Comparison of ENCODE assay signal across 18 mouse cellular contexts in genomic region chr5:71381407-71381806, GRCm38 (mm10).
DNase-seq lines count a peak whose midpoint lies in the region; ATAC-seq and TF ChIP-seq lines count a peak whose summit lies in the region.
"Had no signal": no experiment of that assay in that cellular context is flagged by ENCODE, and none has a peak within 500 bp of the region (broad histone marks: within the 10 kb centered on the region; RNA-seq: fewer than 3 reads in every experiment).

No protein-coding gene starts in this region.

- no peaks in the 10 kb centered on the region for H3K4me1 ChIP-seq in forebrain, embryonic 15.5 days
- H3K4me1 ChIP-seq in forebrain, embryonic 11.5 days (replicated peaks; ENCODE audit: control insufficient read depth, insufficient read depth, low read length) = no peaks in the 10 kb centered on the region
- no peaks in the 10 kb centered on the region for H3K4me1 ChIP-seq in hindbrain, postnatal 0 days (ENCODE audit: insufficient read depth, low read length)
- no peaks in the 10 kb centered on the region for H3K4me1 ChIP-seq in kidney, embryonic 14.5 days (ENCODE audit: control insufficient read depth, insufficient read depth, low read length)
- H3K4me1 ChIP-seq: embryonic facial prominence, embryonic 15.5 days; hindbrain, embryonic 12.5 days; intestine, embryonic 15.5 days; limb, embryonic 15.5 days; midbrain, embryonic 15.5 days had no signal

- WGBS in forebrain, embryonic 15.5 days = 48% methylated on average over 2 of the region's 2 CpGs
- WGBS in forebrain, embryonic 11.5 days = 81% methylated on average over 2 of the region's 2 CpGs
- 66% methylated on average over 2 of the region's 2 CpGs for WGBS in hindbrain, postnatal 0 days
- 71% methylated on average over 2 of the region's 2 CpGs for WGBS in kidney, embryonic 14.5 days

- no peak overlapping the region for H3K9ac ChIP-seq in forebrain, embryonic 15.5 days (replicated peaks)
- no peak overlapping the region for H3K9ac ChIP-seq in forebrain, embryonic 11.5 days (ENCODE audit: low read length)
- H3K9ac ChIP-seq in hindbrain, postnatal 0 days (replicated peaks; ENCODE audit: low read length) = no peak overlapping the region
- no peak overlapping the region for H3K9ac ChIP-seq in kidney, embryonic 14.5 days (ENCODE audit: low read depth, low read length)
- H3K9ac ChIP-seq: embryonic facial prominence, embryonic 15.5 days; hindbrain, embryonic 12.5 days; intestine, embryonic 15.5 days; limb, embryonic 15.5 days; midbrain, embryonic 15.5 days had no signal

- H3K4me3 ChIP-seq in forebrain, embryonic 15.5 days = no peak overlapping the region
- no peak overlapping the region for H3K4me3 ChIP-seq in forebrain, embryonic 11.5 days (ENCODE audit: low read depth, low read length)
- H3K4me3 ChIP-seq in hindbrain, postnatal 0 days (ENCODE audit: low read length) = no peak overlapping the region
- no peak overlapping the region for H3K4me3 ChIP-seq in kidney, embryonic 14.5 days (ENCODE audit: low read length)
- H3K4me3 ChIP-seq: embryonic facial prominence, embryonic 15.5 days; heart, adult 2 months; hindbrain, embryonic 12.5 days; intestine, embryonic 15.5 days; limb, embryonic 15.5 days; midbrain, embryonic 15.5 days had no signal

- H3K27ac ChIP-seq in forebrain, embryonic 15.5 days (replicated peaks) = no peak overlapping the region
- H3K27ac ChIP-seq in forebrain, embryonic 11.5 days (ENCODE audit: low read depth, low read length) = no peak overlapping the region
- no peak overlapping the region for H3K27ac ChIP-seq in hindbrain, postnatal 0 days
- H3K27ac ChIP-seq in kidney, embryonic 14.5 days (ENCODE audit: low read depth, low read length) = no peak overlapping the region
- H3K27ac ChIP-seq: embryonic facial prominence, embryonic 15.5 days; heart, adult 2 months; hindbrain, embryonic 12.5 days; intestine, embryonic 15.5 days; limb, embryonic 15.5 days; macrophage; midbrain, embryonic 15.5 days had no signal

- H3K27me3 ChIP-seq in forebrain, embryonic 15.5 days = no peaks in the 10 kb centered on the region
- no peaks in the 10 kb centered on the region for H3K27me3 ChIP-seq in forebrain, embryonic 11.5 days (ENCODE audit: control insufficient read depth, insufficient read depth, low read length)
- no peaks in the 10 kb centered on the region for H3K27me3 ChIP-seq in hindbrain, postnatal 0 days (ENCODE audit: insufficient read depth, low read length)
- H3K27me3 ChIP-seq in kidney, embryonic 14.5 days (ENCODE audit: control insufficient read depth, insufficient read depth, low read length) = no peaks in the 10 kb centered on the region
- H3K27me3 ChIP-seq: embryonic facial prominence, embryonic 15.5 days; hindbrain, embryonic 12.5 days; intestine, embryonic 15.5 days; limb, embryonic 15.5 days; midbrain, embryonic 15.5 days had no signal

- no peaks in the 10 kb centered on the region for H3K9me3 ChIP-seq in forebrain, embryonic 15.5 days
- no peaks in the 10 kb centered on the region for H3K9me3 ChIP-seq in forebrain, embryonic 11.5 days (ENCODE audit: control insufficient read depth, low read length)
- H3K9me3 ChIP-seq in hindbrain, postnatal 0 days (ENCODE audit: low read length) = no peaks in the 10 kb centered on the region
- no peaks in the 10 kb centered on the region for H3K9me3 ChIP-seq in kidney, embryonic 14.5 days (ENCODE audit: control insufficient read depth, low read length)
- H3K9me3 ChIP-seq: embryonic facial prominence, embryonic 15.5 days; hindbrain, embryonic 12.5 days; intestine, embryonic 15.5 days; limb, embryonic 15.5 days; midbrain, embryonic 15.5 days had no signal

- H3K36me3 ChIP-seq in forebrain, embryonic 15.5 days = no peaks in the 10 kb centered on the region
- H3K36me3 ChIP-seq in forebrain, embryonic 11.5 days (ENCODE audit: control insufficient read depth, insufficient read depth, low read length) = no peaks in the 10 kb centered on the region
- H3K36me3 ChIP-seq in hindbrain, postnatal 0 days (ENCODE audit: insufficient read depth, low read length) = no peaks in the 10 kb centered on the region
- H3K36me3 ChIP-seq in kidney, embryonic 14.5 days (ENCODE audit: control insufficient read depth, insufficient read depth, low read length) = no peaks in the 10 kb centered on the region
- H3K36me3 ChIP-seq: embryonic facial prominence, embryonic 15.5 days; hindbrain, embryonic 12.5 days; intestine, embryonic 15.5 days; limb, embryonic 15.5 days; midbrain, embryonic 15.5 days had no signal

- ATAC-seq in forebrain, embryonic 15.5 days (replicated peaks) = peak; percentile 69
- no peak for ATAC-seq in forebrain, embryonic 11.5 days (replicated peaks; ENCODE audit: low FRiP score)
- no peak for ATAC-seq in hindbrain, postnatal 0 days
- ATAC-seq in kidney, embryonic 14.5 days (ENCODE audit: low FRiP score, low TSS enrichment) = no peak
- ATAC-seq: intestine, embryonic 15.5 days; midbrain, embryonic 15.5 days had no signal

- no peak overlapping the region for H3K4me2 ChIP-seq in forebrain, embryonic 15.5 days (replicated peaks)
- no peak overlapping the region for H3K4me2 ChIP-seq in forebrain, embryonic 11.5 days (ENCODE audit: low read depth, low read length, severe bottlenecking)
- no peak overlapping the region for H3K4me2 ChIP-seq in hindbrain, postnatal 0 days (ENCODE audit: low read depth, low read length)
- H3K4me2 ChIP-seq in kidney, embryonic 14.5 days (replicated peaks; ENCODE audit: low read depth, low read length) = no peak overlapping the region
- H3K4me2 ChIP-seq: embryonic facial prominence, embryonic 15.5 days; hindbrain, embryonic 12.5 days; intestine, embryonic 15.5 days; limb, embryonic 15.5 days; midbrain, embryonic 15.5 days had no signal

- TF ChIP-seq CTCF in hindbrain, postnatal 0 days (IDR thresholded peaks at IDR 0.05; ENCODE audit: low read depth) = no peak

- no peak for DNase-seq in forebrain, embryonic 11.5 days (ENCODE audit: low spot score)
- peak; percentile 42 for DNase-seq in brain, embryonic 18.5 days (ENCODE audit: low read depth, low spot score)
- DNase-seq in layer of hippocampus, adult 9-10 months (ENCODE audit: low spot score) = peak; percentile 59
- peak; percentile 4 for DNase-seq in right cerebral cortex, postnatal 14 days
- no peak for DNase-seq in hindbrain, postnatal 0 days (ENCODE audit: low spot score)
- no peak for DNase-seq in adrenal gland, postnatal 14 days
- DNase-seq: cerebellum, adult 11 months; heart, adult 2 months; lung, adult 18-20 months; thymus, postnatal 36 days had no signal

Comparison
In these comparisons a context has a peak if more than half of its experiments do, and no peak if none do; other contexts are left out.
1. DNase-seq: peak in brain, embryonic 18.5 days (single experiment), layer of hippocampus, adult 9-10 months (single experiment) and right cerebral cortex, postnatal 14 days (single experiment); none in forebrain, embryonic 11.5 days (single experiment), hindbrain, postnatal 0 days (single experiment) and adrenal gland, postnatal 14 days (single experiment).